Mouse (Mus musculus) thymus, adult 2 months (tissue): ENCODE results near the gene Ankrd37.

Source experiments
- CTCF ChIP-seq: fragments of 200-500 bp; IDR thresholded peaks from 2 replicates; pipeline ENCODE4 v1.5.1; 2012; ENCODE audit warnings: mild to moderate bottlenecking, control low read depth, low read length, moderate library complexity, borderline replicate concordance; ENCODE audit not compliant: control insufficient read depth, poor library complexity, insufficient read depth; ENCODE audit errors: extremely low read depth
- POLR2A ChIP-seq: fragments of 200-500 bp; IDR thresholded peaks from 2 replicates; pipeline ENCODE4 v1.6.1; 2012; ENCODE audit warnings: mild to moderate bottlenecking, low read length, control low read depth, moderate library complexity; ENCODE audit not compliant: control insufficient read depth, poor library complexity, insufficient read depth; ENCODE audit errors: extremely low read depth

GRCm38 (mm10) chr8:45999784-46000705, 5.5 kb downstream of the Ankrd37 start:
- TF ChIP-seq CTCF (0 out of 2 replicates have a peak, but pooled peaks have one; percentile 60), POLR2A (peak; percentile 89)
